In genomic region chr16:20429328-20429727, GRCm38 (mm10) we compare ENCODE assay signal across 11 mouse cellular contexts.
"Had no signal": no experiment of that assay in that cellular context is flagged by ENCODE, and none has a peak within 500 bp of the region (broad histone marks: within the 10 kb centered on the region; RNA-seq: fewer than 3 reads in every experiment).

No protein-coding gene starts in this region.

- DNase-seq: kidney, adult 2 months; kidney, postnatal 25 days; layer of hippocampus, adult 9-11 months; liver, postnatal 0 days; lung, embryonic 14.5 days; lung, postnatal 10 days; lung, postnatal 36 days; retina, postnatal 1 day; right cerebral cortex, postnatal 25 days; spleen, adult 18-20 months; thymus, postnatal 25 days had no signal
